Mouse (Mus musculus): ENCODE measurements around the gene Gucy2c. TPM values are rescaled to one million over a fixed set of nuclear protein-coding genes. Genes with fewer than 3 reads are reported as not detected.

Gene Gucy2c
- total and polyA plus RNA-seq, 3 experiments, result not detected

- Histone ChIP-seq H3K9ac (ENCODE audit: control insufficient read depth, low read depth, low read length, poor library complexity, severe bottlenecking) (no peak overlapping the region), H3K4me1 (ENCODE audit: control insufficient read depth in 1 of 2, insufficient read depth in 2 of 2, low read length in 2 of 2) (no peaks in the 10 kb centered on the region), H3K79me2 (ENCODE audit: control insufficient read depth, insufficient read depth, low read length, poor library complexity) (no peaks in the 10 kb centered on the region), H3K4me3 (ENCODE audit: control insufficient read depth in 1 of 2, insufficient read depth in 1 of 2, low read depth in 2 of 2, low read length in 2 of 2) (no peak overlapping the region), H3K27ac (ENCODE audit: control insufficient read depth, low read depth, low read length) (no peak overlapping the region), H3K9me3 (replicated peaks; ENCODE audit: insufficient read depth, low read length) (no peaks in the 10 kb centered on the region), H3K27me3 (ENCODE audit: control insufficient read depth in 1 of 2, insufficient read depth in 2 of 2, low read length in 2 of 2) (no peaks in the 10 kb centered on the region), H3K36me3 (ENCODE audit: control insufficient read depth in 1 of 2, insufficient read depth in 2 of 2, low read length in 2 of 2) (no peaks in the 10 kb centered on the region)
- no peak for TF ChIP-seq ZNF384 (IDR thresholded peaks at IDR 0.05; ENCODE audit: low read depth, low read length)
- peak; percentile 68 for TF ChIP-seq SMC3 (IDR thresholded peaks at IDR 0.05; ENCODE audit: low read depth, low read length)
- peak; percentile 46 for TF ChIP-seq RAD21 (IDR thresholded peaks at IDR 0.05; ENCODE audit: low read depth, low read length)
- 0 out of 2 replicates have a peak, but pooled peaks have one; percentile 30 for TF ChIP-seq ZC3H11A (IDR thresholded peaks at IDR 0.05; ENCODE audit: low read depth, low read length)
- no peak for TF ChIP-seq MEF2A (IDR thresholded peaks at IDR 0.05; ENCODE audit: extremely low read depth, insufficient replicate concordance, low read depth, low read length, poor library complexity, severe bottlenecking)
- TF ChIP-seq CTCF (IDR thresholded peaks at IDR 0.05 in 2 of 3, conservative IDR thresholded peaks at IDR 0.05 in 1 of 3; ENCODE audit: control insufficient read depth in 1 of 3, insufficient read depth in 1 of 3, low read depth in 2 of 3, low read length in 3 of 3, poor library complexity in 1 of 3, severe bottlenecking in 1 of 3), result peak; percentile 46 to 66 (median 56)
- TF ChIP-seq MAFK (IDR thresholded peaks at IDR 0.05; ENCODE audit: borderline replicate concordance, low read depth, low read length), result no peak
- TF ChIP-seq KAT2A (conservative IDR thresholded peaks at IDR 0.05; ENCODE audit: low read depth, low read length), result no peak
- TF ChIP-seq MAX (IDR thresholded peaks at IDR 0.05; ENCODE audit: low read length), result no peak
- no peak for TF ChIP-seq E2F4 (IDR thresholded peaks at IDR 0.05; ENCODE audit: borderline replicate concordance, low read depth, low read length)
- peak; percentile 35 for DNase-seq (ENCODE audit: low read depth, low spot score)
Observed at GRCm38 (mm10) chr6:136721925-136722324, 59.6 kb downstream of the Gucy2c start.

DNA sequence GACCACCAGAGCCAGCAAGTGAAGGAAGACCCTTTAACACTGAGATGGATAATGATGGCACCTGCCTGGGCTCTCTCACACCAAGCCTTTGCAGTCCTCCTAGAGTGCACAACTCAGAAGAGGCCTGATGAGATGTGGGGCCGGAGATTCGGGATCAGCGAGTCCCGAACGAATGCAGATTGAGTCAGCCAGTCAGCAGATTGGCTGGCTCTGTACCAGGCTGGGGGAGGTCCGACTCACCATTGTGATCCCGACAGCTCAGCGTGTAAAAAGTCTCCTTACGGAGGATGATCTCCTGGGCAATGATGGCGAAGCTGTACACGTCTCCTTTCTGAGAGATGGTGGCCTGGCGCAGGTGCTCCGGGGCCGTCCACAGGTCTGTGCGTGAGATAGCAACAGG is 61.1 kb downstream of the Gucy2c start:
- H3K9me3 ChIP-seq (replicated peaks; ENCODE audit: insufficient read depth, low read length), result no peaks in the 10 kb centered on the region
- no peaks in the 10 kb centered on the region for H3K36me3 ChIP-seq (ENCODE audit: control insufficient read depth in 1 of 2, insufficient read depth in 2 of 2, low read length in 2 of 2)
- no peak overlapping the region for H3K9ac ChIP-seq (ENCODE audit: control insufficient read depth, low read depth, low read length, poor library complexity, severe bottlenecking)
- H3K27ac ChIP-seq (ENCODE audit: control insufficient read depth, low read depth, low read length), result no peak overlapping the region
- no peaks in the 10 kb centered on the region for H3K4me1 ChIP-seq (ENCODE audit: control insufficient read depth in 1 of 2, insufficient read depth in 2 of 2, low read length in 2 of 2)
- TF ChIP-seq GABPA (IDR thresholded peaks at IDR 0.05; ENCODE audit: low read depth, low read length) (no peak), MXI1 (IDR thresholded peaks at IDR 0.05; ENCODE audit: low read depth, low read length) (no peak), MAFK (IDR thresholded peaks at IDR 0.05; ENCODE audit: borderline replicate concordance, low read depth, low read length) (no peak), EP300 (IDR thresholded peaks at IDR 0.05; ENCODE audit: low read depth in 1 of 2, low read length in 2 of 2) (no peak), RCOR1 (IDR thresholded peaks at IDR 0.05; ENCODE audit: low read depth, low read length) (no peak), MAZ (IDR thresholded peaks at IDR 0.05; ENCODE audit: low read depth, low read length) (no peak), ZNF384 (IDR thresholded peaks at IDR 0.05; ENCODE audit: low read depth, low read length) (no peak), TCF12 (IDR thresholded peaks at IDR 0.05; ENCODE audit: low read depth, low read length) (no peak), ELF1 (IDR thresholded peaks at IDR 0.05; ENCODE audit: low read depth, low read length) (no peak), RAD21 (IDR thresholded peaks at IDR 0.05; ENCODE audit: low read depth, low read length) (no peak), USF2 (IDR thresholded peaks at IDR 0.05; ENCODE audit: borderline replicate concordance in 1 of 2, insufficient read depth in 1 of 2, low read depth in 1 of 2, low read length in 2 of 2) (no peak), E2F4 (IDR thresholded peaks at IDR 0.05; ENCODE audit: borderline replicate concordance, low read depth, low read length) (no peak), POLR2A (IDR thresholded peaks at IDR 0.05; ENCODE audit: control insufficient read depth in 1 of 2, insufficient read depth in 1 of 2, low read depth in 1 of 2, low read length in 2 of 2, poor library complexity in 1 of 2) (no peak), SMC3 (IDR thresholded peaks at IDR 0.05; ENCODE audit: low read depth, low read length) (no peak), POLR2AphosphoS5 (IDR thresholded peaks at IDR 0.05; ENCODE audit: borderline replicate concordance, low read depth, low read length) (no peak), NELFE (IDR thresholded peaks at IDR 0.05; ENCODE audit: low read depth, low read length) (no peak), TAL1 (IDR thresholded peaks at IDR 0.05; ENCODE audit: low read length) (no peak), NRF1 (IDR thresholded peaks at IDR 0.05; ENCODE audit: insufficient read depth, low read depth, low read length, poor library complexity, severe bottlenecking) (no peak)
- H3K79me2 ChIP-seq (ENCODE audit: control insufficient read depth, insufficient read depth, low read length, poor library complexity), result no peaks in the 10 kb centered on the region
- no peaks in the 10 kb centered on the region for H3K27me3 ChIP-seq (ENCODE audit: control insufficient read depth in 1 of 2, insufficient read depth in 2 of 2, low read length in 2 of 2)
- DNase-seq (ENCODE audit: low read depth, low spot score), result no peak
- no peak overlapping the region for H3K4me3 ChIP-seq (ENCODE audit: control insufficient read depth in 1 of 2, insufficient read depth in 1 of 2, low read depth in 2 of 2, low read length in 2 of 2)

Measured in MEL (cell line).